Mouse (Mus musculus) midbrain, embryonic 11.5 days (tissue): ENCODE results near the gene Cxcl12. TPM values are rescaled to one million over a fixed set of nuclear protein-coding genes. Genes with fewer than 3 reads are reported as not detected.

Experiments
- ATAC-seq: fragments of 200-750 bp; cut with Nextera tagmentation; 2 replicates; pipeline ENCODE4 v1.8.0; 2017; ENCODE audit warnings: moderate TSS enrichment, moderate library complexity; ENCODE audit not compliant: low FRiP score
- DNase-seq: peaks from one replicate; pipeline ENCODE4 v3.0.0; 2015; ENCODE audit warnings: low spot score; ENCODE audit errors: missing footprints
- H3K27ac ChIP-seq: fragments of 300-500 bp; sonication (generic); 2 replicates; pipeline ENCODE4 v1.5.1; 2014; ENCODE audit warnings: low read depth, low read length
- H3K27me3 ChIP-seq: fragments of 300-500 bp; sonication (generic); 2 replicates; pipeline ENCODE4 v1.6.1; 2014; ENCODE audit warnings: mild to moderate bottlenecking, low read length, moderate library complexity, mixed read lengths; ENCODE audit not compliant: control insufficient read depth, insufficient read depth
- H3K36me3 ChIP-seq: fragments of 300-500 bp; sonication (generic); 2 replicates; pipeline ENCODE4 v1.6.1; 2014; ENCODE audit warnings: mild to moderate bottlenecking, low read length, moderate library complexity, mixed read lengths; ENCODE audit not compliant: control insufficient read depth, insufficient read depth
- H3K4me1 ChIP-seq: fragments of 300-500 bp; sonication (generic); 2 replicates; pipeline ENCODE4 v1.6.1; 2014; ENCODE audit warnings: low read length; ENCODE audit not compliant: control insufficient read depth, insufficient read depth
- H3K4me2 ChIP-seq: fragments of 300-500 bp; sonication (generic); 2 replicates; pipeline ENCODE4 v1.6.1; 2014; ENCODE audit warnings: mild to moderate bottlenecking, moderate library complexity
- H3K4me3 ChIP-seq: fragments of 300-500 bp; sonication (generic); 2 replicates; pipeline ENCODE4 v1.5.1; 2014; ENCODE audit warnings: low read depth, low read length
- H3K9ac ChIP-seq: fragments of 300-500 bp; sonication (generic); 2 replicates; pipeline ENCODE4 v1.6.1; 2014; ENCODE audit warnings: low read length
- H3K9me3 ChIP-seq: fragments of 300-500 bp; sonication (generic); 2 replicates; pipeline ENCODE4 v1.6.1; 2016; ENCODE audit warnings: low read length; ENCODE audit not compliant: control insufficient read depth
- WGBS: fragments of 180-500 bp; shearing (Covaris S2); extraction: QIAGEN DNeasy Blood & Tissue Kit; methylation state at CpG from one replicate; pipeline ENCODE4 v1.1.7; 2014; 5-methylcytosine and 5-hydroxymethylcytosine counted together
- polyA plus RNA-seq: library from polyadenylated mRNA; unstranded; fragments of >200 nt; fragmentation: Nextera tagmentation; extraction: Ambion mirVana; gene quantifications from 2 replicates; pipeline ENCODE4 v1.2.1, GENCODE M21; 2014

The Cxcl12 gene
- polyA plus RNA-seq, 1 experiment from 2014 or later = 70.9 TPM

GRCm38 (mm10) chr6:117169910-117170747, 1.8 kb downstream of the Cxcl12 start:
- Histone ChIP-seq H3K27ac (no peak overlapping the region), H3K4me1 (peaks cover 16% of the 10 kb centered on the region), H3K36me3 (no peaks in the 10 kb centered on the region), H3K9me3 (no peaks in the 10 kb centered on the region), H3K27me3 (peaks cover 48% of the 10 kb centered on the region), H3K4me3 (peak overlapping the region; percentile 56; the same call in 1 of the 2 replicates), H3K4me2 (peak overlapping the region; percentile 94), H3K9ac (no peak overlapping the region)
- ATAC-seq (no peak), DNase-seq (peak; percentile 88)
- 20% methylated on average over 10 of the region's 10 CpGs for WGBS

- H3K27me3 ChIP-seq = peaks cover 42% of the 10 kb centered on the region
- no peaks in the 10 kb centered on the region for H3K36me3 ChIP-seq
- peaks cover 10% of the 10 kb centered on the region for H3K4me1 ChIP-seq
- 76% methylated on average over 6 of the region's 6 CpGs for WGBS
- DNase-seq (no peak), ATAC-seq (no peak)
- H3K9me3 ChIP-seq = no peaks in the 10 kb centered on the region
- no peak overlapping the region for H3K4me2 ChIP-seq
- H3K9ac ChIP-seq = no peak overlapping the region
- H3K27ac ChIP-seq = no peak overlapping the region
- no peak overlapping the region for H3K4me3 ChIP-seq
These were observed 4.0 kb downstream of the Cxcl12 start for GRCm38 (mm10) chr6:117172358-117172757.

GRCm38 (mm10) chr6:117173876-117174275, 5.5 kb downstream of the Cxcl12 start:
- Histone ChIP-seq H3K4me1 (peaks cover 5% of the 10 kb centered on the region), H3K9me3 (no peaks in the 10 kb centered on the region), H3K36me3 (no peaks in the 10 kb centered on the region), H3K4me2 (no peak overlapping the region), H3K9ac (no peak overlapping the region), H3K27ac (no peak overlapping the region), H3K4me3 (no peak overlapping the region), H3K27me3 (peaks cover 27% of the 10 kb centered on the region)
- DNase-seq (peak; percentile 98), ATAC-seq (peak; percentile 75)
- 15% methylated on average over 11 of the region's 11 CpGs for WGBS

- Histone ChIP-seq H3K36me3 (no peaks in the 10 kb centered on the region), H3K9me3 (no peaks in the 10 kb centered on the region), H3K4me3 (no peak overlapping the region), H3K4me2 (no peak overlapping the region), H3K4me1 (peaks cover 7% of the 10 kb centered on the region), H3K27me3 (peaks cover 14% of the 10 kb centered on the region), H3K27ac (no peak overlapping the region), H3K9ac (no peak overlapping the region)
- 36% methylated on average over 2 of the region's 2 CpGs for WGBS
- no peak for DNase-seq
- no peak for ATAC-seq
These were observed 6.9 kb downstream of the Cxcl12 start for GRCm38 (mm10) chr6:117175113-117175793.

- H3K27ac ChIP-seq = no peak overlapping the region
- no peak overlapping the region for H3K4me3 ChIP-seq
- H3K4me1 ChIP-seq = peaks cover 13% of the 10 kb centered on the region
- H3K4me2 ChIP-seq = no peak overlapping the region
- no peak overlapping the region for H3K9ac ChIP-seq
- peaks cover 6% of the 10 kb centered on the region; the same call in 1 of the 2 replicates for H3K27me3 ChIP-seq
- no peaks in the 10 kb centered on the region for H3K9me3 ChIP-seq
- 0 out of 2 replicates have a peak, but pooled peaks have one; percentile 18 for ATAC-seq
- no peaks in the 10 kb centered on the region for H3K36me3 ChIP-seq
- DNase-seq = peak; percentile 89
- WGBS = 27% methylated on average over 5 of the region's 5 CpGs
These were observed 8.1 kb downstream of the Cxcl12 start for GRCm38 (mm10) chr6:117176406-117176805.

- H3K4me3 ChIP-seq = no peak overlapping the region
- H3K4me2 ChIP-seq = no peak overlapping the region
- ATAC-seq (no peak), DNase-seq (peak; percentile 86)
- H3K9me3 ChIP-seq = no peaks in the 10 kb centered on the region
- H3K27ac ChIP-seq = no peak overlapping the region; the same call in 1 of the 2 replicates
- H3K4me1 ChIP-seq = peaks cover 13% of the 10 kb centered on the region
- H3K9ac ChIP-seq = 0 out of 2 replicates have a peak overlapping the region, but pooled peaks have one; percentile 16
- no peaks in the 10 kb centered on the region for H3K36me3 ChIP-seq
- WGBS = 13% methylated on average over 6 of the region's 6 CpGs
- no peaks in the 10 kb centered on the region; the same call in 1 of the 2 replicates for H3K27me3 ChIP-seq
These were observed 12.0 kb downstream of the Cxcl12 start for GRCm38 (mm10) chr6:117180303-117180702.

- no peak for ATAC-seq
- no peak overlapping the region for H3K4me3 ChIP-seq
These were observed 17.0 kb downstream of the Cxcl12 start for GRCm38 (mm10) chr6:117185381-117185780.

GRCm38 (mm10) chr6:117190453-117190852, 22.1 kb downstream of the Cxcl12 start:
- WGBS = 91% methylated on average over 3 of the region's 3 CpGs
- H3K4me3 ChIP-seq = no peak overlapping the region

More at GRCm38 (mm10) chr6:117185381-117185780, 17.0 kb downstream of the Cxcl12 start:
- Histone ChIP-seq H3K4me2 (no peak overlapping the region), H3K27ac (no peak overlapping the region), H3K27me3 (no peaks in the 10 kb centered on the region), H3K9ac (no peak overlapping the region), H3K36me3 (no peaks in the 10 kb centered on the region), H3K9me3 (no peaks in the 10 kb centered on the region), H3K4me1 (peaks cover 4% of the 10 kb centered on the region)
- 84% methylated on average over 4 of the region's 4 CpGs for WGBS
- no peak for DNase-seq

GRCm38 (mm10) chr6:117191741-117192140, 23.4 kb downstream of the Cxcl12 start:
- DNase-seq (no peak), ATAC-seq (no peak)
- Histone ChIP-seq H3K4me3 (no peak overlapping the region), H3K4me2 (no peak overlapping the region), H3K27me3 (no peaks in the 10 kb centered on the region), H3K4me1 (no peaks in the 10 kb centered on the region), H3K9me3 (no peaks in the 10 kb centered on the region), H3K9ac (no peak overlapping the region), H3K27ac (no peak overlapping the region), H3K36me3 (no peaks in the 10 kb centered on the region)
- WGBS = 88% methylated on average over 6 of the region's 6 CpGs

More at GRCm38 (mm10) chr6:117190453-117190852, 22.1 kb downstream of the Cxcl12 start:
- Histone ChIP-seq H3K4me2 (no peak overlapping the region), H3K27me3 (no peaks in the 10 kb centered on the region), H3K4me1 (no peaks in the 10 kb centered on the region), H3K36me3 (no peaks in the 10 kb centered on the region), H3K9me3 (no peaks in the 10 kb centered on the region), H3K9ac (no peak overlapping the region), H3K27ac (no peak overlapping the region)
- ATAC-seq (no peak), DNase-seq (no peak)
